Mouse (Mus musculus): ENCODE data around the gene Gm28635. TPM values are rescaled to one million over a fixed set of nuclear protein-coding genes. Genes with fewer than 3 reads are reported as not detected.
A peak's percentile ranks its signal among the peaks of the same experiment; 100 is the strongest.

Gene Gm28635
- polyA plus RNA-seq, 1 experiment from 2014 or later: not detected

- no peaks in the 10 kb centered on the region for H3K27me3 ChIP-seq (replicated peaks; ENCODE audit: control insufficient read depth, insufficient read depth, low read length)
- 41% methylated on average over 9 of the region's 9 CpGs for WGBS
- H3K4me2 ChIP-seq (ENCODE audit: low read length): peak overlapping the region; percentile 74
- H3K4me3 ChIP-seq (ENCODE audit: low read depth, low read length): peak overlapping the region; percentile 93
- ATAC-seq (no peak), DNase-seq (ENCODE audit: low spot score) (no peak)
- H3K4me1 ChIP-seq (ENCODE audit: control insufficient read depth, insufficient read depth, low read length): peaks cover 10% of the 10 kb centered on the region
- H3K36me3 ChIP-seq (ENCODE audit: control insufficient read depth, insufficient read depth, low read length): peaks cover 8% of the 10 kb centered on the region
- H3K27ac ChIP-seq (ENCODE audit: low read depth, low read length): no peak overlapping the region
- peak overlapping the region; percentile 66 for H3K9ac ChIP-seq (ENCODE audit: low read length)
- no peaks in the 10 kb centered on the region for H3K9me3 ChIP-seq (replicated peaks; ENCODE audit: control insufficient read depth, low read length)
Observed at GRCm38 (mm10) chr2:84716423-84717355, 38.8 kb upstream of the Gm28635 start.

GRCm38 (mm10) chr2:84715562-84716361 lies 37.9 kb upstream of the Gm28635 start:
- H3K27me3 ChIP-seq (replicated peaks; ENCODE audit: control insufficient read depth, insufficient read depth, low read length): no peaks in the 10 kb centered on the region
- peak; percentile 95 for ATAC-seq
- peak overlapping the region; percentile 96 for H3K27ac ChIP-seq (ENCODE audit: low read depth, low read length)
- H3K9me3 ChIP-seq (replicated peaks; ENCODE audit: control insufficient read depth, low read length): no peaks in the 10 kb centered on the region
- H3K4me2 ChIP-seq (ENCODE audit: low read length): peak overlapping the region; percentile 74
- DNase-seq (ENCODE audit: low spot score): peak; percentile 98
- H3K9ac ChIP-seq (ENCODE audit: low read length): peak overlapping the region; percentile 66
- WGBS: under 1% methylated on average over 33 of the region's 33 CpGs
- H3K4me1 ChIP-seq (ENCODE audit: control insufficient read depth, insufficient read depth, low read length): peaks cover 10% of the 10 kb centered on the region
- H3K4me3 ChIP-seq (ENCODE audit: low read depth, low read length): peak overlapping the region; percentile 93
- peaks cover 4% of the 10 kb centered on the region for H3K36me3 ChIP-seq (ENCODE audit: control insufficient read depth, insufficient read depth, low read length)

- WGBS: under 1% methylated on average over 105 of the region's 107 CpGs
- Histone ChIP-seq H3K4me2 (ENCODE audit: low read length) (peak within 1 kb of the TSS; percentile 78), H3K9me3 (replicated peaks; ENCODE audit: control insufficient read depth, low read length) (no peaks in the 10 kb centered on the region), H3K4me1 (ENCODE audit: control insufficient read depth, insufficient read depth, low read length) (peaks cover 10% of the 10 kb centered on the region), H3K27me3 (replicated peaks; ENCODE audit: control insufficient read depth, insufficient read depth, low read length) (no peaks in the 10 kb centered on the region), H3K9ac (ENCODE audit: low read length) (peak within 1 kb of the TSS; percentile 93), H3K4me3 (ENCODE audit: low read depth, low read length) (peak within 1 kb of the TSS; percentile 93), H3K27ac (ENCODE audit: low read depth, low read length) (peak within 1 kb of the TSS; percentile 96), H3K36me3 (ENCODE audit: control insufficient read depth, insufficient read depth, low read length) (peaks cover 11% of the 10 kb centered on the region)
- DNase-seq (ENCODE audit: low spot score) (peak; percentile 99), ATAC-seq (peak; percentile 97)
Observed at GRCm38 (mm10) chr2:84714811-84715561, 37.1 kb upstream of the Gm28635 start, which contains the start of gene Zdhhc5. TSS of gene Zdhhc5 (minus strand) at chr2:84715180.

- WGBS: 0% methylated on average over 20 of the region's 26 CpGs
- peak; percentile 15 for ATAC-seq
- DNase-seq (ENCODE audit: low spot score): no peak
Observed at GRCm38 (mm10) chr2:84714422-84714810, 36.6 kb upstream of the Gm28635 start.

GRCm38 (mm10) chr2:84711898-84712297 lies 34.1 kb upstream of the Gm28635 start:
- no peaks in the 10 kb centered on the region for H3K9me3 ChIP-seq (replicated peaks; ENCODE audit: control insufficient read depth, low read length)
- no peak overlapping the region for H3K4me3 ChIP-seq (ENCODE audit: low read depth, low read length)
- peaks cover 25% of the 10 kb centered on the region for H3K36me3 ChIP-seq (ENCODE audit: control insufficient read depth, insufficient read depth, low read length)
- H3K4me1 ChIP-seq (ENCODE audit: control insufficient read depth, insufficient read depth, low read length): peaks cover 19% of the 10 kb centered on the region
- no peak for DNase-seq (ENCODE audit: low spot score)
- no peak overlapping the region for H3K4me2 ChIP-seq (ENCODE audit: low read length)
- no peak overlapping the region for H3K27ac ChIP-seq (ENCODE audit: low read depth, low read length)
- WGBS: 78% methylated on average over 2 of the region's 2 CpGs
- no peak overlapping the region for H3K9ac ChIP-seq (ENCODE audit: low read length)
- ATAC-seq: no peak
- no peaks in the 10 kb centered on the region for H3K27me3 ChIP-seq (replicated peaks; ENCODE audit: control insufficient read depth, insufficient read depth, low read length)

More at GRCm38 (mm10) chr2:84714422-84714810, 36.6 kb upstream of the Gm28635 start:
- Histone ChIP-seq H3K9ac (ENCODE audit: low read length) (peak overlapping the region; percentile 93), H3K4me3 (ENCODE audit: low read depth, low read length) (peak overlapping the region; percentile 93), H3K36me3 (ENCODE audit: control insufficient read depth, insufficient read depth, low read length) (peaks cover 15% of the 10 kb centered on the region), H3K27ac (ENCODE audit: low read depth, low read length) (peak overlapping the region; percentile 96), H3K9me3 (replicated peaks; ENCODE audit: control insufficient read depth, low read length) (no peaks in the 10 kb centered on the region), H3K4me1 (ENCODE audit: control insufficient read depth, insufficient read depth, low read length) (peaks cover 10% of the 10 kb centered on the region), H3K4me2 (ENCODE audit: low read length) (peak overlapping the region; percentile 78), H3K27me3 (replicated peaks; ENCODE audit: control insufficient read depth, insufficient read depth, low read length) (no peaks in the 10 kb centered on the region)

GRCm38 (mm10) chr2:84707523-84707922 lies 29.7 kb upstream of the Gm28635 start:
- no peaks in the 10 kb centered on the region for H3K27me3 ChIP-seq (replicated peaks; ENCODE audit: control insufficient read depth, insufficient read depth, low read length)
- H3K36me3 ChIP-seq (ENCODE audit: control insufficient read depth, insufficient read depth, low read length): peaks cover 39% of the 10 kb centered on the region
- no peak overlapping the region for H3K4me2 ChIP-seq (ENCODE audit: low read length)
- WGBS: 17% methylated on average over 1 of the region's 1 CpGs
- no peaks in the 10 kb centered on the region for H3K9me3 ChIP-seq (replicated peaks; ENCODE audit: control insufficient read depth, low read length)
- no peak overlapping the region for H3K4me3 ChIP-seq (ENCODE audit: low read depth, low read length)
- H3K4me1 ChIP-seq (ENCODE audit: control insufficient read depth, insufficient read depth, low read length): peaks cover 12% of the 10 kb centered on the region
- peak; percentile 40; the same call in 1 of the 2 replicates for ATAC-seq
- no peak overlapping the region for H3K9ac ChIP-seq (ENCODE audit: low read length)
- H3K27ac ChIP-seq (ENCODE audit: low read depth, low read length): no peak overlapping the region
- peak; percentile 11 for DNase-seq (ENCODE audit: low spot score)

- Histone ChIP-seq H3K27ac (ENCODE audit: low read depth, low read length) (no peak overlapping the region), H3K9me3 (replicated peaks; ENCODE audit: control insufficient read depth, low read length) (no peaks in the 10 kb centered on the region), H3K4me1 (ENCODE audit: control insufficient read depth, insufficient read depth, low read length) (peaks cover 9% of the 10 kb centered on the region), H3K27me3 (replicated peaks; ENCODE audit: control insufficient read depth, insufficient read depth, low read length) (no peaks in the 10 kb centered on the region), H3K9ac (ENCODE audit: low read length) (no peak overlapping the region), H3K4me3 (ENCODE audit: low read depth, low read length) (no peak overlapping the region), H3K4me2 (ENCODE audit: low read length) (no peak overlapping the region), H3K36me3 (ENCODE audit: control insufficient read depth, insufficient read depth, low read length) (peaks cover 35% of the 10 kb centered on the region)
- ATAC-seq (no peak), DNase-seq (ENCODE audit: low spot score) (no peak)
- 89% methylated on average over 1 of the region's 1 CpGs for WGBS
Observed at GRCm38 (mm10) chr2:84705295-84705694, 27.5 kb upstream of the Gm28635 start.

GRCm38 (mm10) chr2:84704329-84704728 lies 26.5 kb upstream of the Gm28635 start:
- Histone ChIP-seq H3K9me3 (replicated peaks; ENCODE audit: control insufficient read depth, low read length) (no peaks in the 10 kb centered on the region), H3K4me2 (ENCODE audit: low read length) (no peak overlapping the region), H3K27me3 (replicated peaks; ENCODE audit: control insufficient read depth, insufficient read depth, low read length) (no peaks in the 10 kb centered on the region), H3K27ac (ENCODE audit: low read depth, low read length) (no peak overlapping the region), H3K4me3 (ENCODE audit: low read depth, low read length) (no peak overlapping the region), H3K4me1 (ENCODE audit: control insufficient read depth, insufficient read depth, low read length) (peaks cover 9% of the 10 kb centered on the region), H3K36me3 (ENCODE audit: control insufficient read depth, insufficient read depth, low read length) (peaks cover 30% of the 10 kb centered on the region), H3K9ac (ENCODE audit: low read length) (no peak overlapping the region)
- 75% methylated on average over 5 of the region's 5 CpGs for WGBS
- ATAC-seq (no peak), DNase-seq (ENCODE audit: low spot score) (no peak)
